Mouse (Mus musculus): ENCODE data around the gene Arntl.

- TF ChIP-seq CTCF (conservative IDR thresholded peaks at IDR 0.05 in 1 of 2, IDR thresholded peaks at IDR 0.05 in 1 of 2; ENCODE audit: low read depth in 2 of 2, low read length in 2 of 2) (peak; percentile 71 to 92), KAT2A (IDR thresholded peaks at IDR 0.05; ENCODE audit: insufficient replicate concordance, low read length) (no peak), POLR2A (IDR thresholded peaks at IDR 0.05; ENCODE audit: low read depth, low read length) (no peak), POLR2AphosphoS2 (IDR thresholded peaks at IDR 0.05; ENCODE audit: low read depth, low read length) (no peak), MXI1 (IDR thresholded peaks at IDR 0.05; ENCODE audit: low read depth, low read length) (no peak), TBP (conservative IDR thresholded peaks at IDR 0.05; ENCODE audit: low read depth, low read length) (no peak)
These were observed 43.2 kb downstream of the Arntl start for GRCm38 (mm10) chr7:113250433-113250991.
